Mouse (Mus musculus): Measurements from ENCODE around the gene Scaf1.

The Scaf1 gene

GRCm38 (mm10) chr7:45013366-45014095, 2.6 kb downstream of the Scaf1 start:
- no peak for DNase-seq

DNA sequence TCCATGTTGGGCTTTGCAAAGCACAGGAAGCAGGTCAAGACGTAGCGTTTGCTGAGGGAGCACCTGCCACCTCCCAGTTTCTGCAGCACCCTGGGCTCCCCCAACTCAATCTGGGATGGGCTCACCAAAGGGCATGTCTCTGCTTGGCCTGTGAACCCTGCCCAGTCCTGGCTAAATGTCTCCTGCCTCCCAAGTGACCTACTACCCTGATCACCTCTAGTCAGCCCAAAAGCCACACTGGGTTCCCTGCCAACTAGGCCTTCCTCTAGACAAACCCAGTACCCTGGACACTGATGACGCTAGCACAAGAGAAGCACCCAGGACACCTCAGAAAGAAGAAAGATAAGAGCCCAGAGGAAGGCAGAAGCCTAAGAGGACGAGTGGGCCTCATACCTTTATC, 3.3 kb downstream of the Scaf1 start:
- DNase-seq, result no peak

DNA sequence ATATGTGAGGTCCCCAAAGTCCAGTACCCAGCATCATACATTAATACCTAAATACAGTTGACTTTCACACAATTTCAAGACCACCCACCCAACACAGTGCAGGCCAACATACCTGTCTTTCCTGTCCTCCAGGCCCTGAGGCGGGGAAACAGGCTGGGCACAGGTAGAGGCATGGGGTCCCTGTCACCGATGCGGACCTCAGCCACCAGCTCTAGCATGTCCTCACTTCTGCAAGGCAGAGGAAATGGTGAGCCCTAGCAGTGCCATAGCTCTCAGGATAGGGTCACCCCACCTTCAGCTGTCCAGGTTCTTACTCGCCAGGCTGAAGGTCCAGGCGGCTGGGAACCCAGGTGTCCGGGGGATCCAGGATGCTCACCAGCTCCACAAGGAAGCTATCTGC, 4.2 kb downstream of the Scaf1 start:
- DNase-seq, result no peak

GRCm38 (mm10) chr7:45008411-45008810, 7.8 kb downstream of the Scaf1 start:
- DNase-seq, result no peak

DNA sequence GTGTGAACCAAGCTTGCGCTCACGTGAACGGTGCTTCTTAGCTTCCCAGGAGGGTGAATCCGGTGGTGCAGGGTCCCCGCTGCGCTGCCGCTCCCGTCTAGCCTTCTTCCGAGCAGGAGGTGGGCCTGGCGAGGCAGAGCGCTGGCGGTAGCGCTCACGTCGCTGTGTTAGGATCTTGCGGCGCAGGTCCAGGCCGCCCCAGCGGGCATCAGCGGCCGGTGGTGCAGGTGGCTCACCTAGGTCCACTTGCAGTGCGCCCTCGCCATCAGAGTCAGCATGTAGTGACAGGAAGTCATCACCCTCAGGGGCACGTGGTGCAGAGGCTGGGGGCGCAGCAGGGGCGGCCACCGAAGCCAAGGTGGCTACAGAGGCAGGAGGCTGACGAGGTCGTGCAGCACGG, 8.3 kb downstream of the Scaf1 start:
- DNase-seq, result no peak

- DNase-seq, result no peak
These were observed 9.0 kb downstream of the Scaf1 start for GRCm38 (mm10) chr7:45007141-45007540.

- no peak for DNase-seq
These were observed 9.7 kb downstream of the Scaf1 start for GRCm38 (mm10) chr7:45006503-45006902.

- DNase-seq, result no peak
These were observed 10.7 kb downstream of the Scaf1 start for GRCm38 (mm10) chr7:45005321-45005992.

DNA sequence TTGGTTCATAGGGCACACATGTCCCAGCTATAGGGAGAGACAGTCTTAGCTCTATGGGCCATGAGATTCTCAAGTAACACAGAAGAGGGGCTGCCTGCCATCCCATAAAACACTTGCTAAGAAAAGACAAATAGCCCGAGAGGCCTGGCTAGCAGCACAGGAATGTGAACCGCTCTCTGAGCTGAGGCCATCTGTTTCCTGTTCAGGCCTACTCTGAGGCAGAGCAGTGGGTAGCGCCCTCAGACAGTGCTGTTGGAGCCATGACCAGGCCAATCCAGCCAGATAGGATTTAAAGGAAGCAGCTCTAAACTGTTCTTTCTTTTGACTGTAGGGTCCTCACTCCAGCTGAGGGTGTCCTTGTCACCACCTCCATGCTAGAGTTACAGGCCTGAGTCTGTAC, 11.6 kb downstream of the Scaf1 start:
- DNase-seq, result peak; percentile 28

DNA sequence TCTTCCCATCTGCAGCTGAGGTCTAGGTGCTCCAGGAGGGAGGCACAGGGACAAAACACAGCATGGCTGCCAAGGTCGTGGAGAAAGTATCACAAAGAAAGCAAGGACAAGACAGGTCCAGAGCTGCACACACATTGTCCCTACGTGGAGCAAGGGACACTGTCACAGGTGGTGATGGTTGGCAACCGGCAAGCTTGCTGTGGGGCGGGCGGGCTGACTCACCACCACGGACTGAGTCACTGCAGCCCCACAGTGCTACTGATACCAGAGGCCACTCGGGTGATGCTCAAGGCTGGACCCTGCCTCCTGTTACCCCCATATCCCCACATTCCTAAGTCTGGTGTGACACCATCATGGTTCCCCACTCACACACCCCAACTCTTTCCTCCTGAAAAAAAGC, 13.7 kb downstream of the Scaf1 start:
- no peak for DNase-seq

GRCm38 (mm10) chr7:45000539-45001114, 15.5 kb downstream of the Scaf1 start:
- DNase-seq, result no peak

DNA sequence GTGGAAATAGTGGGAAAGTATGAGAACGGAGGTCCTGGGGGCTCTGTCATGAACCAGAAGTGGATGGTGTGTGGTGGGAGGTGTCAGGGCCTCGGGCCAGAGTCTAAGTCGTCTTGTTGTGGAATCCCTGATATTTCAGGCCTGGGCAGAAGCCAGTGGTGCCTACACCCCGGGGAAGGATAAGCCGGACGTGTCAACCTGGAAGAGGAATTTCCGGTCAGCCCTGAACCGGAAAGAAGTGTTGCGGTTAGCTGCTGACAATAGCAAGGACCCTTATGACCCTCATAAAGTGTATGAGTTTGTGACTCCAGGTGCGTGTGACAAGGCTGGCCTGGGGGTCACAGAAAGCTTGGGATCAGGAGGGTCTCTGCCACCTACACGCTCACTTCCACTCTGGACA, 16.4 kb downstream of the Scaf1 start:
- no peak for DNase-seq

DNA sequence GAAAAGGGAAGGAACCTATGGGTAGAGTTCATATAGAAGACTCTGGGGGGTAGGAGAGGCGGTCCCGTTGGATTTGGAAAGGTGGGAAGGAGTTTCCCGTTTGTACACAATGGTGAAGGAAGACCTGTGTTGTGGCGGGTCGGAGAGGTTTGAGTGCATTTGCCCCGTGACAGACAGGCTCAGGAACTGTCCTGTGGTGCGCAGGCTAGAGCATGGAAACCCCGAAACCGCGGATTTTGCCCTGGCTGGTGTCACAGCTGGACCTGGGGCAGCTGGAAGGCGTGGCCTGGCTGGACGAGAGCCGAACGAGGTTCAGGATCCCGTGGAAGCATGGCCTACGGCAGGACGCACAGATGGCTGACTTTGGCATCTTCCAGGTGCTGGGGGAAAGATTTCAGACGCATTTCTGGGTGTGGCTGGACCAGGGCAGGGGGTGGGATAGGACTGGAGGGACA, 17.6 kb downstream of the Scaf1 start, which contains the start of gene Bcl2l12:
Gene Bcl2l12 (minus strand): TSS at position 212 of the 455 bp plus-strand sequence.
- peak; percentile 61 for DNase-seq

DNA sequence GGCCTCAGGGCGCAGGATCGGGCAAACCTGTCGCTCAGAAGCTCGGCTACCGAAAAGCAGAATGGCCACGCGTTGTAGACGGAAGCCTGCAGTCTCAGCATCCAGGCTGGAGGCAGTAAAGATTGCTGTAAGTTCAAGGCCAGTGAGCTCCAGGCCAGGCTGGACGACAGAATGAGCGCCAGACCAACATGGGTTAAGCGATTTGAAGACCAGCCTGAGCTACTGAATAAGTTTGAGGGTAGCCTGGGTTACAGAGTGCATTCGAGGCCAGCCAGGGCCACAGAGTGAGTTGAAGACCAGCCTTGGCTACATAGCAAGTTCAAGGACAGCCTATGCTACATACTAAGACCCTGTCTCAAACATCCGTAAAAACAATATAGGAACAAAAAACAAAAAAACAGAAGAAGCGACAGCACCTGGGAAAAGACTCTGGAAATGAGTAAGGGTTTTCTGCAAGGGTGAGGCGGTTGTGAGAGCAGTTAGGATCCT, 18.2 kb downstream of the Scaf1 start:
- DNase-seq, result no peak

DNA sequence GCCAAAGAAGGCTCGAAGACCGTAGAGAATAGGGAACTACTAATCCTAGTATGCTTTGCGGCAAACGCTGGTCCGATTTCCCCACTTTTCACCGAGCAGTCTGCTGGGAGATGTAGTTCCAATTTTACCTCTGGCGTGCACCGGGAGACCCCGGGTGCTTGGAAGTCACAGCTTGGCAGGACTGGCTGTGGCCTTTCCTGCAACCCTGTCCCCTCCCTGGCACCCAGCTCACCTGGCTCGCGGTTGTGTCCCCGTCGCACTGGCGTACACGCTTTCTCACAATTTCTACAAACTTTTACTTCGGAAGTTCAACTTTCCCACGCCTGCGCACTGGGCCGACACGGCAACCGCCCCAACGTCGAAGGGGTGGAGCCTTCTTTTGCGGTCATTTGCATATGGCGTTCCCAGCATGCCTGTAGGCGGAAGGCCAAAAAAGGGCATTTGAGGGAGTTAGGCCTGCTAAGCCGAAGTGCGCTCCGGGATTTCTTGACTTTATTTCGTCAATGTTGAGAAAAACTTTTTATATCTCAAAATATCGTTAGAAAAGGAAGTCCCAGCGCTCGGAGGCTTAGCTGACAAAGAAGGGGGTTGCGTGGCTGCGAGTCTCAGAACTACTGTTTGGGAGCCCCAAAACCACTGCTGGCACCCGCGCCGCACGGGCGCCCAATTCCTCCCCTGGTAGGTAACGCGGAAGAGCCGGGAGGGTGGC, 18.8 kb downstream of the Scaf1 start, which contains the start of gene Irf3:
Gene Irf3 (plus strand): TSS at position 418 of the 709 bp plus-strand sequence.
- peak; percentile 98 for DNase-seq

DNA sequence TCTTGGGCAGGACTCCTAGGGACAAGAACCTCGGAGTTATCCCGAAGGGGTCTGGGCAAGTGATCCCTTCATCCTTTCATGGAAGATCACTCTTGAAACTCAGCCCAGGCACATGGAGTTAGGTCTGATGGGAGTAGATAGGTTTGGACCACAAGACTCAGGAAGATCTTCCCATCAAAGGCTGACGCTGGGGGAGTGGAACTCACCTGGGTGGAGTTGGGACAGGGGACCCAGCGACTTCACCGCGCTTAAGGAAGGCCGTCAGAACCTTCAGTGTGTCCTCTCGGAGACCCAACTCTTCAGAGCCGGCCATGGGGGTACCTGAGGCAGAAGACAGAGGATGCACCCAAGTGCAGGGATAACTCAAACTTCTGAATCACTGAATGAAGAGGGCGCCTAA, 19.5 kb downstream of the Scaf1 start:
- no peak for DNase-seq

- DNase-seq, result peak; percentile 86
These were observed 29.1 kb downstream of the Scaf1 start for GRCm38 (mm10) chr7:44986879-44987718.

GRCm38 (mm10) chr7:44986192-44986878, 29.8 kb downstream of the Scaf1 start, which contains the start of gene Prmt1:
Gene Prmt1 (minus strand): TSS chr7:44986568.
- DNase-seq, result peak; percentile 99

- peak; percentile 90 for DNase-seq
These were observed 30.5 kb downstream of the Scaf1 start for GRCm38 (mm10) chr7:44985595-44986191.

DNA sequence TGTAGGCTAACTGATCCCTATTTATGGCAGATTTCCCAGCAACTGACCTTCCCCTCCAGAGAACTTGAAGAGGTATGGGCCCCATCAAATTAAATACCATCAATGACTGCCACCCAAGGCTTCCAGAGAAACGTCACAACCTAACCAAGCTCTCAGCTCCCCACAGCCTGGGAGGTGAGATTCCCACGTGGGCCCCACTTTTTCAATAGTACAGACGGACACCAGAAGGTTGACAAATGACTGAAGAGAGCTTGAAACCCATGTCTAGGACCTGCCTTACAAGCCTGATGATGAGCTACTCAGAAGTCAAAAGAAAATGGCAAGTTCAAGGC, 31.4 kb downstream of the Scaf1 start:
- no peak for DNase-seq

All from embryo, embryonic 11 days (tissue).